Mouse (Mus musculus): ENCODE results near the gene Pamr1. TPM values are rescaled to one million over a fixed set of nuclear protein-coding genes. Genes with fewer than 3 reads are reported as not detected.

Gene Pamr1
- total and polyA plus RNA-seq, 3 experiments = 1.4 to 4.5 (median 1.7) TPM

DNA sequence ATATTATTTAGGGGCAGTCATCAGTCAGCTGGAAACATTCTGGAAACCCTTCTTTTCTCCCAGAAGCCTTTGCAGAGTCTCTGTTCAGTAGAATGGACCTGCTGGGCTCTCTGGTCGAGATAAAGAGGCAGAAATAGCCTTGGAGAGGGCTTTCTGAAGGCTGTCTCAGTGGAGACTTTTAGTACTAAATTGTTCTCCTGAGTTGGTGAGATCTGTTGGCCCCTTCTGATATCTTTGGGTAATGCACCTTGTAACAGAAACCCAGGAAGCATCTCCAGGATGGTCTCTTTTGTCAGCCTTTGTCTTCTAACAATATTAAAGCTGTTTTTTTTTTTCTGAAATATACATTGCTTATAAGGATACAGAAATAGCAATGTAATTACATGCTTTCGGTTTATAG, 111.2 kb downstream of the Pamr1 start:
- WGBS = 55% methylated on average over 2 of the region's 2 CpGs
- no peak for DNase-seq
- Histone ChIP-seq H3K9ac (ENCODE audit: low read depth, low read length) (no peak overlapping the region), H3K27me3 (ENCODE audit: control insufficient read depth, insufficient read depth, low read length) (peaks cover 6% of the 10 kb centered on the region), H3K79me2 (replicated peaks; ENCODE audit: control insufficient read depth, insufficient read depth, low read length) (no peaks in the 10 kb centered on the region), H3K4me1 (ENCODE audit: control insufficient read depth, insufficient read depth, low read length) (no peaks in the 10 kb centered on the region), H3K4me3 (no peak overlapping the region), H3K27ac (no peak overlapping the region), H3K36me3 (ENCODE audit: control insufficient read depth, insufficient read depth, low read length) (no peaks in the 10 kb centered on the region)
- TF ChIP-seq EP300 (IDR thresholded peaks at IDR 0.05; ENCODE audit: insufficient read depth, low read depth, low read length) (no peak), POLR2A (IDR thresholded peaks at IDR 0.05; ENCODE audit: insufficient read depth, low read depth, low read length) (no peak), CTCF (IDR thresholded peaks at IDR 0.05) (no peak)
- intact Hi-C loops (cut with DNase I) = no loop called here

DNA sequence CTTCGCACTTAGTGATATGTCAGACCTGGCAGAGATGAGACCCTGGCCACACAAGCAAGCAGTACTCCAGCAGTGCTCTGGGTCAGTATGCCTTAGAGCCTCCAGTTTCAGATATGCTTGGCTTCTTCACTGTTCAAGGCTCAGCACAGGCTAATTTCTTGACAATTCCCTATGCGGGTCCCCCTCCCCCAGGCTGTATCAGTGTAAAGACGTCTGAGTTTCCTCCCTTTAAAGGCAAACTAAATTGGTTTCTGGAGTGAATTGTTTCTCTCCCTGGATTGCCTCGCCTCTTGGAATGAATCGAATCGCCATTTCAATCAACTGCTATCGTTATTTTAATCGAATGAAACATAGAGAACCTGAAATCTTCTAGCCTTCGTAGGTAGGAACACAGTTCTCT, 113.1 kb downstream of the Pamr1 start:
- intact Hi-C loops (cut with DNase I) = no loop called here
- TF ChIP-seq CTCF (IDR thresholded peaks at IDR 0.05) (no peak), EP300 (IDR thresholded peaks at IDR 0.05; ENCODE audit: insufficient read depth, low read depth, low read length) (no peak), POLR2A (IDR thresholded peaks at IDR 0.05; ENCODE audit: insufficient read depth, low read depth, low read length) (no peak)
- H3K4me3 ChIP-seq = no peak overlapping the region

DNA sequence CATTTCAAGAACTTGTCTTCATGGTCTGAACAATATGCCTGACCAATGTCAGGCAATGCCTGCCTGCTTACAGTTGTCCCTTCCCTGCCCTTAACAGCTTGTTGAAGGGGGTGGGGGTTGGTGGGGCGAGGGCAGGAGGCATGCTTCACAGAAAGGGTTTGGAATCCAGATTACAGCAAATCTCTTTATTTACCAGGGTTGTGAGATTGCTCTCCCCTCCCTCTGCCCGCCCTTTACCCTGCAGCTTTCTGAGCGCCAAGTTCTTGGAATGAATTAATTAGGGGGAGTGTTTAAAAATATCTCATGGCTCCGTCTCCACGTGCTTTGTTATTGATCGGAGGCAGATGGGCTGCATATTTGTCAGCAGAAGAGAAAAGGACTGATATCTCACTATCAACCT, 113.5 kb downstream of the Pamr1 start:
- no peak overlapping the region for H3K4me3 ChIP-seq
- no peaks in the 10 kb centered on the region for H3K36me3 ChIP-seq (ENCODE audit: control insufficient read depth, insufficient read depth, low read length)
- no peak overlapping the region for H3K27ac ChIP-seq
- DNase-seq = no peak
- WGBS = 41% methylated on average over 6 of the region's 6 CpGs
- H3K9ac ChIP-seq (ENCODE audit: low read depth, low read length) = no peak overlapping the region
- intact Hi-C loops (cut with DNase I) = no loop called here
- H3K79me2 ChIP-seq (replicated peaks; ENCODE audit: control insufficient read depth, insufficient read depth, low read length) = no peaks in the 10 kb centered on the region
- no peak for TF ChIP-seq EP300 (IDR thresholded peaks at IDR 0.05; ENCODE audit: insufficient read depth, low read depth, low read length)
- TF ChIP-seq POLR2A (IDR thresholded peaks at IDR 0.05; ENCODE audit: insufficient read depth, low read depth, low read length) = no peak
- peaks cover 6% of the 10 kb centered on the region for H3K27me3 ChIP-seq (ENCODE audit: control insufficient read depth, insufficient read depth, low read length)
- no peaks in the 10 kb centered on the region for H3K4me1 ChIP-seq (ENCODE audit: control insufficient read depth, insufficient read depth, low read length)

More for the DNA sequence above, 113.1 kb downstream of the Pamr1 start:
- peaks cover 6% of the 10 kb centered on the region for H3K27me3 ChIP-seq (ENCODE audit: control insufficient read depth, insufficient read depth, low read length)
- 61% methylated on average over 9 of the region's 9 CpGs for WGBS
- no peaks in the 10 kb centered on the region for H3K4me1 ChIP-seq (ENCODE audit: control insufficient read depth, insufficient read depth, low read length)
- no peak overlapping the region for H3K9ac ChIP-seq (ENCODE audit: low read depth, low read length)
- no peaks in the 10 kb centered on the region for H3K79me2 ChIP-seq (replicated peaks; ENCODE audit: control insufficient read depth, insufficient read depth, low read length)
- DNase-seq = no peak
- H3K36me3 ChIP-seq (ENCODE audit: control insufficient read depth, insufficient read depth, low read length) = no peaks in the 10 kb centered on the region
- H3K27ac ChIP-seq = no peak overlapping the region

DNA sequence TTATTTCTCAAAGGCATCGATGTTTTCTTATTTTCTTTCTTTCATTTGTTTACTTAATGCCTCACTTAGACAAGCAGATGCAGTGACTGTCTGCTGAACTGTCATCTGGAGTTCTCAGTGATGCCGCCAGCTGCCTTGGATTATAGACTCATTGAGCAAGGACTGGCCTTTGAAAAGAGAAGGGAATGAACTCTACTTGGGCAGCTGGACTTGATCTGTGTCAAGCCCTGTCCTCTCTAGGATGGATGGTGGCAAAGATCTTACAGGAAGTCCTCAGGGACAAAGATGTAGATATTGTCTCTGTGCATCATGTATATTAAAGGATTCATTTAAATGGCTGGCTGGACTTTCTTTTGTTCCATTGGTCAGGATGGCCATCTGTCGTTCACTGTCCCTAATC, 114.1 kb downstream of the Pamr1 start:
- DNase-seq = no peak
- Histone ChIP-seq H3K36me3 (ENCODE audit: control insufficient read depth, insufficient read depth, low read length) (no peaks in the 10 kb centered on the region), H3K4me1 (ENCODE audit: control insufficient read depth, insufficient read depth, low read length) (no peaks in the 10 kb centered on the region), H3K79me2 (replicated peaks; ENCODE audit: control insufficient read depth, insufficient read depth, low read length) (no peaks in the 10 kb centered on the region), H3K4me3 (no peak overlapping the region), H3K27me3 (ENCODE audit: control insufficient read depth, insufficient read depth, low read length) (peaks cover 3% of the 10 kb centered on the region), H3K9ac (ENCODE audit: low read depth, low read length) (no peak overlapping the region), H3K27ac (no peak overlapping the region)
- TF ChIP-seq CTCF (IDR thresholded peaks at IDR 0.05) (no peak), POLR2A (IDR thresholded peaks at IDR 0.05; ENCODE audit: insufficient read depth, low read depth, low read length) (no peak), EP300 (IDR thresholded peaks at IDR 0.05; ENCODE audit: insufficient read depth, low read depth, low read length) (no peak)
- 62% methylated on average over 3 of the region's 3 CpGs for WGBS
- intact Hi-C loops (cut with DNase I) = no loop called here

DNA sequence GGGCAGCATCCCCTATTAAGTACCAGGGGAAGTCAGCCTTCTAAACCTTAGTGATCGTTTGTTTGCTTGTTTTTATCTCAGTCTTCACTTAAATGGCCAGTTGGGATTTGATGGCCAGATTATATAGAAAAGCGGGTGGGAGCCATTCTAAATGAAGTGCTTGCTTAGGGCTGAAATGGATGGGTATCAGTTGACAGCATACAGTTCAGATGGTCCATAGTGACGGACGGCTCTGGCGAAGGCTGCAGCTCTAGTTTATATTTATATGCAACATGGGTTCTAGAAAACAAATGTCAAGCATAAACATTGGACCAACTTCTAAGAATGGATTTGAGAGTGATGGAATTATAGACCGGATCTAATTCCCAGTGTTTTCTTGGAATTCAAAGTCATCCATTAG, 118.2 kb downstream of the Pamr1 start:
- H3K4me1 ChIP-seq (ENCODE audit: control insufficient read depth, insufficient read depth, low read length) = no peaks in the 10 kb centered on the region
- no peaks in the 10 kb centered on the region for H3K79me2 ChIP-seq (replicated peaks; ENCODE audit: control insufficient read depth, insufficient read depth, low read length)
- no peaks in the 10 kb centered on the region for H3K27me3 ChIP-seq (ENCODE audit: control insufficient read depth, insufficient read depth, low read length)
- H3K4me3 ChIP-seq = no peak overlapping the region
- 65% methylated on average over 6 of the region's 6 CpGs for WGBS
- intact Hi-C loops (cut with DNase I) = no loop called here
- no peaks in the 10 kb centered on the region for H3K36me3 ChIP-seq (ENCODE audit: control insufficient read depth, insufficient read depth, low read length)
- no peak overlapping the region for H3K27ac ChIP-seq
- H3K9ac ChIP-seq (ENCODE audit: low read depth, low read length) = no peak overlapping the region
- no peak for DNase-seq
- no peak for TF ChIP-seq POLR2A (IDR thresholded peaks at IDR 0.05; ENCODE audit: insufficient read depth, low read depth, low read length)
- no peak for TF ChIP-seq EP300 (IDR thresholded peaks at IDR 0.05; ENCODE audit: insufficient read depth, low read depth, low read length)
- no peak for TF ChIP-seq CTCF (IDR thresholded peaks at IDR 0.05)

DNA sequence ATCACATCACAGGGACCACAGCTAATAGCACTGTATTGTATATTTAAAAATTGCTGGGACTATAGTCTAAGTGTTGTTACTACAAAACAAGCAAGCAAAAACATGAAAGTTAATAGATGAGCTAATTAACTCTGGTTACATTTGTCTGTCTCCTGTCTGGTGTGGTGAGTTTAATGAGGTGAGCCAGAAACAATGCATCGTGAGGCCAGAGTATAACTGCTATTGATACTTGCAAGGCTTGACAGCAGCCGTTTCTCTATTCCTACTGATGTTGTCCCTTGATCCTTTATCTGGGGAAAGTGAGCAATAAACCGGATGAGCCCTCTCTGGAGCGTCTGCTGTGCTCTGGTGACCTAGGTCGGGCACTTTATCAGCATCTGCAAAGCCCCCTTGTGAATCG, 119.8 kb downstream of the Pamr1 start:
- intact Hi-C loops (cut with DNase I) = no loop called here
- Histone ChIP-seq H3K79me2 (replicated peaks; ENCODE audit: control insufficient read depth, insufficient read depth, low read length) (no peaks in the 10 kb centered on the region), H3K4me1 (ENCODE audit: control insufficient read depth, insufficient read depth, low read length) (no peaks in the 10 kb centered on the region), H3K27ac (no peak overlapping the region), H3K4me3 (no peak overlapping the region), H3K36me3 (ENCODE audit: control insufficient read depth, insufficient read depth, low read length) (no peaks in the 10 kb centered on the region), H3K9ac (ENCODE audit: low read depth, low read length) (no peak overlapping the region), H3K27me3 (ENCODE audit: control insufficient read depth, insufficient read depth, low read length) (no peaks in the 10 kb centered on the region)
- TF ChIP-seq POLR2A (IDR thresholded peaks at IDR 0.05; ENCODE audit: insufficient read depth, low read depth, low read length) (no peak), EP300 (IDR thresholded peaks at IDR 0.05; ENCODE audit: insufficient read depth, low read depth, low read length) (no peak), CTCF (IDR thresholded peaks at IDR 0.05) (no peak)
- 33% methylated on average over 6 of the region's 6 CpGs for WGBS
- DNase-seq = no peak
